Comparison of ENCODE assay signal across 16 mouse cellular contexts in the genomic region with DNA sequence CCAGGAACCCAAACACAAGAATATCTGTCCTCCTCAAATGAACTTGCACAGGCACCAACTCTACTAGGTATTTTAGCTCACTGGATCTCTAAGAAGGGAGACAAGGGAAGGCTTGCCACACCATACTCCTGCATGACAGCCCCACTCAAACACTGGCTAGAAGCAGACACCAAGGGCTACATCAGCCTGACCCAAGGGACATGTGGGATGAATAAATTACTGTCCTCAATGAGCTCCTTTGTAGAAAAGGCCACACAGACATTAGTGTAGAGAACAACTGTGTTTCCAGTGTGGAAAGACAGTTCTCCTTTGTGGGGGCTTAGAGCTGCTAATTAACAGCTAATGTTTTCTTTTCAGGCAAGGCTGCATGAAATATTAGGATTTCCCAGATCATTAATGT.
DNase-seq lines count a peak whose midpoint lies in the region; ATAC-seq lines count a peak whose summit lies in the region.
"Had no signal": no experiment of that assay in that cellular context is flagged by ENCODE, and none has a peak within 500 bp of the region (broad histone marks: within the 10 kb centered on the region; RNA-seq: fewer than 3 reads in every experiment).

No protein-coding gene starts in this region.

- peak; percentile 44 for ATAC-seq in forebrain, embryonic 14.5 days
- ATAC-seq: intestine, embryonic 16.5 days had no signal

- H3K9me3 ChIP-seq in forebrain, embryonic 14.5 days (replicated peaks; ENCODE audit: control insufficient read depth, low read length): no peaks in the 10 kb centered on the region
- H3K9me3 ChIP-seq: embryonic facial prominence, embryonic 12.5 days; limb, embryonic 15.5 days had no signal

- H3K27me3 ChIP-seq in forebrain, embryonic 14.5 days (replicated peaks; ENCODE audit: control insufficient read depth, insufficient read depth, low read length): no peaks in the 10 kb centered on the region
- H3K27me3 ChIP-seq: embryonic facial prominence, embryonic 12.5 days; limb, embryonic 15.5 days had no signal

- DNase-seq in left cerebral cortex, adult 9 months (ENCODE audit: low spot score in 2 of 2): peak; percentile 20 to 28
- DNase-seq in left cerebral cortex, adult 18-20 months (ENCODE audit: low spot score in 2 of 2): no peak
- peak; percentile 27 for DNase-seq in forebrain, embryonic 14.5 days (ENCODE audit: low spot score)
- peak; percentile 4 to 33 for DNase-seq in layer of hippocampus, adult 18-20 months (ENCODE audit: low spot score in 2 of 2)
- peak; percentile 23 for DNase-seq in retina, embryonic 14.5 days (ENCODE audit: low spot score)
- no peak for DNase-seq in urinary bladder, postnatal 36 days (ENCODE audit: low spot score in 2 of 2)
- no peak for DNase-seq in right cerebral cortex, postnatal 25 days
- DNase-seq: cerebellum, adult 9-10 months; heart, adult 11 months; lung, embryonic 14.5 days; right cerebral cortex, postnatal 4 days; thymus, postnatal 25 days had no signal

- no peak overlapping the region for H3K9ac ChIP-seq in forebrain, embryonic 14.5 days (ENCODE audit: low read length)
- H3K9ac ChIP-seq: embryonic facial prominence, embryonic 12.5 days; limb, embryonic 15.5 days; lung, embryonic 14.5 days had no signal

- no peak overlapping the region for H3K27ac ChIP-seq in forebrain, embryonic 14.5 days (ENCODE audit: low read depth, low read length)
- H3K27ac ChIP-seq: embryonic facial prominence, embryonic 12.5 days; left cerebral cortex, adult 2 months; limb, embryonic 15.5 days had no signal

- H3K36me3 ChIP-seq in forebrain, embryonic 14.5 days (ENCODE audit: control insufficient read depth, insufficient read depth, low read length): no peaks in the 10 kb centered on the region
- H3K36me3 ChIP-seq: embryonic facial prominence, embryonic 12.5 days; limb, embryonic 15.5 days had no signal

- H3K4me2 ChIP-seq in forebrain, embryonic 14.5 days (ENCODE audit: low read length): no peak overlapping the region
- H3K4me2 ChIP-seq: embryonic facial prominence, embryonic 12.5 days; limb, embryonic 15.5 days; lung, embryonic 14.5 days had no signal

- H3K4me1 ChIP-seq in forebrain, embryonic 14.5 days (ENCODE audit: control insufficient read depth, insufficient read depth, low read length): no peaks in the 10 kb centered on the region
- H3K4me1 ChIP-seq: embryonic facial prominence, embryonic 12.5 days; limb, embryonic 15.5 days had no signal

- H3K4me3 ChIP-seq in forebrain, embryonic 14.5 days (ENCODE audit: low read depth, low read length): no peak overlapping the region
- H3K4me3 ChIP-seq: embryonic facial prominence, embryonic 12.5 days; left cerebral cortex, adult 2 months; limb, embryonic 15.5 days had no signal

Comparison
In these comparisons a context has a peak if more than half of its experiments do, and no peak if none do; other contexts are left out.
1. DNase-seq: peak in left cerebral cortex, adult 9 months (2 of 2), forebrain, embryonic 14.5 days (single experiment), layer of hippocampus, adult 18-20 months (2 of 2) and retina, embryonic 14.5 days (single experiment); none in left cerebral cortex, adult 18-20 months (0 of 2), urinary bladder, postnatal 36 days (0 of 2) and right cerebral cortex, postnatal 25 days (single experiment).